Mouse (Mus musculus): ENCODE data around the gene Rbp7.
A peak's percentile ranks its signal among the peaks of the same experiment; 100 is the strongest.
"Not testable (repeated sequence)": the region's sequence is repeated elsewhere in the genome, so short reads cannot be mapped to it uniquely, and the experiment has no call there.

Gene Rbp7

DNA sequence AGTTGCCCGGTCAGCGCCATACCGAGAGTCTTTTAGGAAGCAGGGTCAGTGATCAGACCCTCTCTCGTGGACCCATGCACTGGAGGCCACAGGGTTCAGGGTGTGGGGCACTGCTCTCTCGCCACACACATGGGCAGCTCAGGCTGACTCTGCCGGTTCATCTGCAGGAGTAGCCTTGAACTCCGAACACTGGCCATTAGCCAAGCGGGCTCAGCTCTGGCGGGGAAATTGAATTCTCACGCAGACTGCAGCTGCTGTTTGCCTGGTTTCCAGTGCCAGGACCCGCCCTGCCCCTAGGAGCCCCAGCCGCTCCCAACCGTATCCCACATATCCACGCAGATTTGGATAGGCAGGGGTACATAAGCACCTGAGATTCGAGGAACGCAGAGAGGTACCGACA lies 515 bp downstream of the Rbp7 start:
- peak in 1 of 2 experiments; percentile 28 for DNase-seq

DNA sequence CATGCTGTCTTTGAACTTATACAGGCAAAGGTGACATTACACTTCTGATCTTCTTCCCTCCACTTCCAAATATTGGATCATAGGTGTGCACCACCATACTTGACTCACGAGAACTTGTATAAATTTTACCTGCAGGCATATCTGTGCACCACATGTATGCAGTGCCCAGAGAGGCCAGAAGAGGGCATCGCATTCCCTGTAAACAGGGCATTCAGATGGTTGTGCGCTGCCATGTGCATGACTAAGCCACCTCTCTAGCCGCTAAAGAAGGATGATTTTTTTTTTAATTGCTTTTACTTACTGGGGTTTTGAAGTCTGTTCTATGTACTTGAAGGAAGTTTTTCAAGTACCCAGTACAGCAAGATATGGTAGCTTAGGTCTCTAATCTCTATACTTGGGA lies 1.1 kb downstream of the Rbp7 start:
- peak in 1 of 2 experiments; percentile 64 for DNase-seq

DNA sequence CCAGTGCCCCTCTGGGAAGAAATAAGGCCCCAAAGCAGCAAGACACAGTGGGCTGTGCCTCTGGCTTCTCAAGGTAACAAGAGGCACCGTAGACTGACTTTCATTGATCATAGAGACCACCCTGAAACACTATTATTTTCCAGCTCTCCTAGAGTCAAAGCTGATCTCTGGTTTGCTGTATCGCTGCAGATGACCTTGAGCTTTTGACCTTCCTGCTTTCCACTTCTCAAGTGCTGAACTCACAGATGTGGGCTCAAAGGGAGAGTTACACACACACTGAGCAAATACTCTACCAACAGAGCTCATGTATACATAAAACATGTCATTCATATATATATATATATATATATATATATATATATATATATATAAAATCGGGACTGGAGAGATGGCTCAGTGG lies 4.1 kb downstream of the Rbp7 start:
- no peak for DNase-seq

DNA sequence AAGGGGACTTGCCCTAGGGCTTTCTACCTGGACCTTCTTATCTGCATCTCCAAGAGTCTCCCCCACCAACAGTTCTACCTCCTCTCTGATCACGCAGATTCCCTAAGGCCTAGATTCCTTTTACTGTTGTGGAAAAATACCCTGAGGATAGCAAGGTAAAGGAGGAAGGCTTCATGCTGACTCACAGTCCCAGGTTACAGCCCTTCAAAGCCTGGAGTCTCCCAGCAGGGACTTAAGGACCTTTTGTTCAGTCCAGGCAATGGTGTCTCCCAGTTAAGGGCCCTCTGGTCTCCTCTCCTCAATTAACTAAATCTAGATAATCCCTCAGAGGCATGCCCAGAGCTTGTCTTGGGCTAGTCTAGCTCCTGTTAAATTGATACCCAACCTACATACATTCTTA lies 8.5 kb downstream of the Rbp7 start:
- DNase-seq: no peak

DNA sequence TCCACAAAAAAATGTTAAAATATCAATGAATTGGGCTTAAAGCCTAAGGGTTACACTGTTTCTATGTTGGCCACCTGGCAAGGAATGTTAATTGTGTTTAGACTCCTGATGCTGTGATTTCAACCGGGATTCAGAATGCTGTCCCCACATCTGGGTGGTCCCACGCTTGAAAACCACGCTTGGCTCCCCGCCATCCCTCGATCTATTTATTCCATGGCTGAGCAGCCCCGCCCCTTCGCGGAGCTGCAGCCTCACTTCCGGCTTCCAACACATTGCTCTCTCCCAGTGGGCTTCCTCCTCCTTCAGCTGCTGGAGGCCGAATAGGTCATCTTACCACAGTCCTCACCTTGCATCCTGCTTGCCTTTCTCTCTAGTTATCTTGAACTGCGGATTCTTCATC lies 8.9 kb downstream of the Rbp7 start:
- DNase-seq: peak in 1 of 2 experiments; percentile 28

DNA sequence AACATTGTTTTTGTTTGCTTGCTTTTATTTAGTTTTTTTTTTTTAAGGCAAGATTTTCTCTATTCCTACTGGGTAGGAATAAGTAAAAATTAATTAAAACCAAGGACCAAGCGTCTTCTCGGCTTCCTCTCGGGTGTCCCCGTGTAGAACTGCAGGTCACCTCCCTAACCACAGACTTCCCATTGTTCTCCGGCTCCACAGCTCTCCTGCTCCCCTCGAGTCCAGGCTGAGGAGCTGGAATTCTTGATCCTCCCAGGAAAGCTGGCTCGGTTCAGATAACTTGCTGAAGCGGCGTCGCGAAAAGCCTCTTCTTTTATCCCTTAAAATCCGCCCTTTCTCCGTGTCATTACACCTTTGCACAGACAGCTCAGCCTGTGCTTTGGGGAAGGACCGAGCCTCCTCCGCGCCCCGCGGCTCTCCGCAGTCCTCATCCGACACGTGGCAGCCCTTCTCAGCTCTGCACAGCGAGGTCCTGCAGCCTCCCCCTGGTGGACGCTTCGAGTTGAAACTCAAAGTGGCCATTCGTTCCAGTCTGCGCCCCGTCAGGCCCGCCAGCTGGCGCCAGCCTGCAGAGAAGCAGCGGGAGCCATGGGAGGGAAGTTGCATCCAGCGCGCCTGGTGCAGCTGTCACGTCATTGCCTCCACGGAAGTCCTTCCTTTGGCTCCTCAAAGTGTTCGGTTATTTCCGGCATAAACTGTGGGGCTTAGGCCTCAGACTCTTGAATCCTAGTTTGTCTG lies 9.6 kb downstream of the Rbp7 start:
- DNase-seq: peak; percentile 88 to 91

DNA sequence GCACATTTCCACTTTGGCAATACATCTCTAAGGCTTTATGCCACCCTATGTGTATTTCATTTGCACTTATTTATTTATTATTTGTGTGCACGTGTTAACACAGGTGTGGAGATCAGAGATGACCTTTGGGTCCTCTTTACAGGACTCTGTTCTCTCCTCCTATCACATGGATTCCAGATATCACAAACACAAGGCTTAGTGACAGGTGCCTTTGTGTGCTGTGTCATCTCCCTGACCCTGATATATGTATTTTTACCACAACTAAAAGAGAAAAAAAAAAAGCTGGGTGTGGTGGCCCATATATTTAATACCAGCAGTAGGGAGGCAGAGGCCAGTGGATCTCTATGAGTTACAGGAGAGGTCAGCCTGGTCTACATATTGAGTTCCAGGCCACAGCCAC lies 10.3 kb downstream of the Rbp7 start:
- DNase-seq: no peak

DNA sequence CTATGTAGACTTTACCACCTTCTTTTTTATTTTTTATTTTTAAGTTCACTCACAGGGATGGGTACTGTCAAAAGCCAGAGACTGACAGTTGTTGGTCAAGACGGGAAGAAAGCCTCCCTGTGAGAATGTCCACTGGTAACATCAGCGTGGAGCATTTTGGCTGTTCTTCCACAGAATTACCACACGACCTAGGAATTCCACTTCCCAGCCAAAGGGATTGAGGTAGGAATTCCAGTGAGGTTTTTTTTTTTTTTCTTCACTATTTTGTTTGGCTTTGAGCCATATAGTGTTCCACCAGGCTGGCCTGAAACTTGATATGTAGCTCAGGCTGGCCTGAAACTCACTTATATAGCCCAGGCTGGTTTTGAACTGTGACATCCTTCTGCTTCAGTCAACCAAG lies 12.3 kb downstream of the Rbp7 start:
- no peak for DNase-seq

DNA sequence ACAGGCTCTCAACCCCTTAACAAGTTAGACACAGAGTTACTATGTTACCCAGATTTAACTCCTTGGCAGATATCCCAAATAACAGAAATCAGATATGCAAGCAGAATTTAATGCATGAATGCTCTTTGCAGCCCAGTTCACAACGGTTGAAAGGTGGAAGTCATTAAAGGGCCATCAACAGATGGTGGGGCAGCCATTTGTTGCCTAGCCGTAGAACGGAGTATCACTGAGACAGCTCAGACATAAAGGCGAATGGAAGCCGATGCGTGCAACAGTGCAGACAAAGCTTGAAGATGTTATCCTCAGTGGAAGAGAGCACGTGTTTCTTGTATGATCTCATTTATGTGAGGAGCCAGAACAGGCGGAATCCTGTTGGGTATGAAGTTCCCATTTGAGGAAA lies 14.2 kb downstream of the Rbp7 start:
- DNase-seq: no peak

DNA sequence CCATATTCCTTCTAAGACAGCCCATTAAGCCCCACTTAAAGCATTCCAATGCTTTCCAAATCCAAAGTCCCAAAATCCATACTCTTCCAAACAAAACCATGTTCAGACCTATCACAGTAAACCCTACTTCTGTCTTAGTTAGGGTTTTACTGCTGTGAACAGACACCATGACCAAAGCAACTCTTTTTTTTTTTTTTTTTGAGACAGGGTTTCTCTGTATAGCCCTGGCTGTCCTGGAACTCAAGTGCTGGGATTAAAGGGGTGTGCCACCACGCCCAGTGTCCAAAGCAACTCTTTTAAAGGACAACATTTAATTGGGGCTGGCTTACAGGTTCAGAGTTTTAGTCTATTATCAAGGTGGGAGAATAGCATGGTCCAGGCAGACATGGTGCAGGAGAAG lies 22.9 kb downstream of the Rbp7 start:
- DNase-seq: not testable (repeated sequence)

DNA sequence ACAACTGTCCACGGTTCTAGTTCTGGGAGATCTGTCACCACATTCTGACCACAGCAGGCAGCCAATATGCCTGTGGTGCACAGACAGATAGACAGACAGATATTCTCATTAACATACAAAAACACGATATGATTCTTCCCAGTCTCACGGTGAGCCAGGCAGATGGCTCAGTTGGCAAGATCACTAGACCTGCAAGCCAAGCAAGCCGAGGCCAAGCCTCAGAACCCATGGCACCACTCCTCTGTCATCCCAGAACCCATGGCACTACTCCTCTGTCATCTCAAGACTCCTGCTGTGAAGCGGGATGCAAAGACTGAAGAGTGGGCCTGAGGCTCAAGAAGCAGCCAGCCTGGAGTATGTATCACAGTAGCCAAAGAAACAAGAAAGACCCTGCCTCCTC lies 25.2 kb downstream of the Rbp7 start:
- DNase-seq: no peak

DNA sequence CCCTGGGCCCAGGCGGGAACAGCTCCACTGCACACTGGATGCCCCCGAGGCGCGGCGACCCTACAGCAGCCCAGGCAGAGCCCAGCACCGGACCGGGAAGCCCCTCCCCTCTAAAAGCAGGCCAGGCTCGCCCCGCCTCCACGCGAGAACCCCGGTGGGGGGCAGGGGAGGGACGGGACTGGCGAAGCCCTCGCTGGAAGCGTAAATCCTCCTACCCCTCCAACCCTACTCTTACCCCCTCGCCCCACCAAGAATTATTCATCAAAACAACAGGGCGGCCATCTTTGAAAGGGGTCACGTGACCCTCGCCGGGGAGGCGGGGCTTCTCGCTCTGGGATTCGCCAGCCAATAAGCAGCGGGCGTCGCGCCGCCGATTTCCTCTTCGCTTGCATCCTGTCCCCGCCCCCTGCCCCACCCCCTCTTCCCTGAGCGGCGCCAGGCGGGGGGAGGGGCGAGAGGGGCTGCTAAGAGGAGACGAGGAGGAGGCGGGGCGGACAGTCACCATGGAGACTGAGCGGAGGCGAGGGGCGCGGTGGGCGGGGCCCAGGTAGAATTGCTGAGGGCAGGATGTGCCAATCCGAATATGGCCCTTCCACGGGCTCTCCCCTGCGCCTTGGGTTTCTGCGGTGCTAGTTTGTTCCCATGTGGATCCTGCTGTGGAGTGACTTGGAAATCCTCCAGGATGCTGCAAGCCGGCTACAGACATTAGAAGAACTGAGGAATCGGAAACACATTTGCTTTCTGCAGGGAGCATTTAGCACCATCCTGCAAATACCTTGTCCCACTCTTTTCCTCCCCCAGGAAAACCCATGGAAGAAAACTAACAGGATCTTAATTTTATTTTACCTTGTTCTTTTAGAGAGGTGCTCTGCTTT lies 28.2 kb downstream of the Rbp7 start, which contains the start of gene Ube4b:
TSS of gene Ube4b (minus strand) at position 425 of the 875 bp plus-strand sequence.
- peak; percentile 95 to 97 for DNase-seq

DNA sequence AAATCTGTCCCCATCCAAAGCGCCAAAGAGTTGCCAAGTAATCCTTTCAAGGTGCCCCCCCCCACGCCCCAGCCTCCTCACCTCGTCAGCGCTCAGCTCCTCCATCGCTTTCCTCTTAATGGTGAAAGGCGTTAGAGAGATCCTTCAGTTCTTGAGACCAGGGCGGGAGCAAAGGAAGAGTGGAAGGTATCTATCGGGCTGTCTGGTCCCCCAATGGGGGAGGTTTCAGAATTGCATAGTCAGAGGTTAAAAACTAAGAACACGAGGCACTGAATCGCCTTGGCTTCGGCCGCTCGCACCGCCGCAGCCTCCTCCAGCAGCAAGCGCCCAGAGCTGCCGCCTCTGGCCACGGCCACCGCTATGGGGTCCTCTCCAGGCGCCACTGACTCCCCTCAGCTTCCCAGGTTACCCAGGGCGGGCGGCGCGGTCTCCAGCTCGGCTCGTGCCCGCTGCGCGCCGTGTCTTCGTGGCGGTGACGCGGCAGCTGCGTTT lies 28.9 kb downstream of the Rbp7 start:
- DNase-seq: peak in 1 of 2 experiments; percentile 44

DNA sequence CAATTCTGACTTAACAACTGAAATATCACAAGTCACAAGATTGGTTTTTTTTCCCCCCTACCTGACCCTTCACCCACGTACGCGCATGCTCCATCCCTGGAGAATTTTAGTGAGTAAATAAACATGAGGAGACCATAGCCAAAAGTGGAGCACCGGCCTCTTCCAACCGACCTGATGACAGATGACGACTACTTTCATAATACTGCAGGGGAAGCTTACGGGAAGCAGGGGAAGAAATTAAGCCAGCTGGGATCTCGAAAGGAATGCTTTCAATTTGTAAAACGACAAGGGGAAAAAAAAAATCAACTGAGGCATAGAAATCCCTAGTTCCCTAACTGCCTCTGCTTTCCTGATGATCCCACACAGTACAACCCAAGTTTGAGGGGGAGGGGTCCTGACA lies 30.0 kb downstream of the Rbp7 start:
- DNase-seq: no peak

DNA sequence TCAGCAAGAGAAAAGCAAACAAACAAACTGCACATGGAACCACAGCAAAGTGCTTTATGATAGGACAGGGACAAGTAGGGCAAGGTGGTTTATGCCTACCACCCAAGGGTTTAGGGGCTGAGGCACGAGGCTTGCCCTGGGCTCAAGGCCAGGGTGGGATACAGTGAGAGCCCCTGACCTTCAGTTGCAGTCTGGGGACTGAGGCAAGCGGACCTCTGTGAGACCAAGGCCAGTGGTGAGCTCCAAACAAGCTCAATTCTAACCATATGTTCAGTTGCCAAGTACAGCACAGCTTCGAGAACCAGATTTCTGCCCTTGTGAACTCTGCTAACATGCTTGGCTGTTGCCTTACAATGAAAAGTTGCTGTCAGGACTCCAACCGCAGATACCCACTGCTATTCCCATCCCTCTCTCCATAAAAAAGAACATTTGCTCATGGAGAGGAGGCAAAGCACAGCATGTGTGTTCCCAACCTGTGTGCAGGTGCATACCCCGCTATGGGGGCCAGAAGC lies 36.9 kb downstream of the Rbp7 start:
- no peak for DNase-seq

DNA sequence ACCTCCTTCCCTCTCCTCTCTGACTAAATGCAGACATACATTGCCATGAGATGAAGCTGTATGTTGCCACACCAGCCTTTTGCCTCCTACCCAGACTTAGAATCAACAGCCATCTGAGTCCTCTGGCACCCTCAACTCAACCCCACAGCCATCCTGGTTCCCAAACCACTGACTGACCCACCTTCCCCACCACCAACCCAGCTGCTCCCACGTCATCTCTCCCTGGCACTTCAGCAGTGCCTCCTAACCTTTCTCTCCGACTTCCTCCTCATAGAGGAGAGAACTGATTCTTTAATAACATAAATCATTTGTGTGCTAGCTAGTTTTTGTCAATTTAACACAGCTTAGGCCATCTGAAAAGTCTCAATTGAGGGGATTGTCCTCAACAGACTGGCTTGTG lies 37.8 kb downstream of the Rbp7 start:
- DNase-seq: no peak

DNA sequence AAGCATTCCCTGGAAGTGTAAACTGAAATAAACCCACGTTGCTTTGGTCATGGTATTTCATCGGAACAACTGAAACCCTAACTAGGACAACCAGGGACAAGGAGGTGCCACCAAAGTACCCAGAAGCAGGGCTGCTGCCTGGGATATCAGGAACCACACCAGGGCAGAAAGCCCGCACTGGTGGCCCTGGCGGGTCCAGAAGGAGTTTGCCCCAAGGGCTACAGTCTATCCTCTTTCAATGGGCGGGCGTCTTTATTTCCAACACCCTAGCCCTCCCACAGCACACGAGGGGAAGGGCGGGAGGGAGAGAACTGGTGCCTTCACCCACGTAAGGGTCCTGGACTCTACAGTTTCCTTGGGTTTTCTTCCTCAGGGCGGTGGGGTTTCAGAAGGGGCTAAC lies 38.4 kb downstream of the Rbp7 start:
- no peak for DNase-seq

DNA sequence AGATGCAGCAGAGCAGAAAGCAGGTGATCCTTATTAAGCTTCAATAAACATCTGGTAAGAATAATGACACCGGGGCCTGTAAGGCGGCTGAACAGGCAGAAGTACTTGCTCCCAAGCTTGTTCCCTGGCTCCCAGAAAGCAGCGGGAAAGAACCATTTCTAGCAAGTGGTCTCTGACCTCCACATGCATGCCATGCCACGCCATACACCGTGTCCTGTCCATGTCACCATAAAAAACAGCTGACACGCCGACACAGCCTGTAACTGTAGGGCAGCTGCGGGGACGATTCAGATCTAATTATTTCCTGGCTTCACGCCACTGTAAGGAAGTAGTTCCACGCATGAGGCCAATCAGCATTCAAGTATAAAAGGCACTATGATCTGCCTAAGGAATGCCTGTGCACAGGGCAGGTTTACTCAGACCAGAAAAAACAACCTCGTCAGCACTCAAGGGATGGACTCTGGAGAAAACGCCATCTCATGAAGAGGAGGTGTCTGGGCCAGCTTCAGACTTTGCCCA lies 39.1 kb downstream of the Rbp7 start:
- DNase-seq: peak; percentile 71 to 84

DNA sequence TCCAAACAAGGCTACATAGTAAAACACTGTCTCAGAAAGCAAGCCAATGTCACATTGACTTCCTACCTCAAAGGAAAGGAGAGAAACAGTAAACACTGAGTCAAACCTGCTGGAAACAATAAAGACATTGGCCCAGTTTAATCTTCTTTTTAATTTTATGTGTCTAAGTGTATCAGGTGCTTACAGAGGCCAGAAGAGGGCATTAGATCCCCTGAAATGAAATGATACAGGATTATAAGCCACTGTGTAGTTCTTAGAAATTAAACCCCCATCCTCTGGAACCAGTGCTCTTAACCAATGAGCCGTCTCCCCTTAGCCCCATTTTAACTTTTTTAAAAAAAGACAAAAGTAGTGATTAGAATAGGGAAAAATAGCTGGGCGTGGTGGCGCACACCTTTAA lies 40.5 kb downstream of the Rbp7 start:
- DNase-seq: no peak

DNA sequence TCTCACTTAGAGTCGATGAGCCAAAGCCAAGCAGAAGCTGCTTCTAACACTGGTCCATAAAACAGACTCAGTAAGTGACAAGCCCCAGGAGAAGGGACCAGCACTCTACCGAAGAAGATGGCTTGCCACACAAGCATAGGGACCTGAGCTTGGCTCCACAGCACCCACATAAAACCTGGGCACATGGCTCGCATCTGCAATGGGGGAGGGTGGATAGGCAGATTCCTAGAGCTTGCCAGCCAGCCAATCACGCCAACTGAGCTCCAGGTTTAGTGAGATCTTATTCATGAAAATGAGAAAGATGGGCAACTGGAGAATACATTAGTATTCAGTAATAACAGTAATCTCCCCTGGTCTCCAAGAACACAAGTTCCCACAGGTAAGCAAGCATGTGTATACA lies 45.0 kb downstream of the Rbp7 start:
- DNase-seq: no peak

DNA sequence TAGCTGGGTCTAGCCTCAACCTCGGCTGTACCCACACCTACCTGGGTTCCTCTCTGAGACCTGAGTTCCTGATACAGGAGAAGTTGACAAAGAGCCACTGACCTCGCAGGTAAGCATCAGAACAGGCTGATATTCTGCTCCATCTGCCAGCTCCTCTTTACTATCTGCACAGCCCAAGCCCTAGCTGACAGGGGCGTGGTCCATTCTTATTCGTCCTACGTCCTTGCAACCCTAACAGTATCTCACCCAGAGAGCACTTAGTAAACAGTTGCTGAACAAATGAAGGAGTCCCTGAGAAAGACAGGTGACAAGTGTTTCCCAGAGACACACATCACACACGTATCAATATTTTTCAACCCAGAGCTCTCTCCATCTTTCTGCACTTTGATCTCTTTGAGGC lies 46.4 kb downstream of the Rbp7 start:
- DNase-seq: no peak

DNA sequence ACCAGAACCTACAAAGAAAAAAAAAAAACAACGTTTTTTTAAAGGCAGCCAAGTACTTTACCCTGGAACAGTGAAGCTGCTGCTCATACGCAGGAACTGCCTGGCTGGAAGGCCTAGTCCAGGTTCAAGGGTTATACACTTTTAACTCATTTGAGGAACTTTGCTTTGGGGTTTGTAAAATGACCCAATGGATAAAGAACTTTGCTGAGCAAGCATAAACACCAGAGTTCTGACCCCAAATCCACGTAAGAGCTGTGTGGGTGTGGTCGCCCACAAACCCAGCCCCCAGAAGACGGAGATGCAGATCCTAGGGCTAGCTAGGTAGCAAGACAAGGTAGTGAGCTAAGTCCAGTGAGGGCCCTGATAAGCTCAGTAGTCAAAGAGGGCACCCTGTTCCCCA lies 47.3 kb downstream of the Rbp7 start:
- DNase-seq: peak; percentile 57 to 70

DNA sequence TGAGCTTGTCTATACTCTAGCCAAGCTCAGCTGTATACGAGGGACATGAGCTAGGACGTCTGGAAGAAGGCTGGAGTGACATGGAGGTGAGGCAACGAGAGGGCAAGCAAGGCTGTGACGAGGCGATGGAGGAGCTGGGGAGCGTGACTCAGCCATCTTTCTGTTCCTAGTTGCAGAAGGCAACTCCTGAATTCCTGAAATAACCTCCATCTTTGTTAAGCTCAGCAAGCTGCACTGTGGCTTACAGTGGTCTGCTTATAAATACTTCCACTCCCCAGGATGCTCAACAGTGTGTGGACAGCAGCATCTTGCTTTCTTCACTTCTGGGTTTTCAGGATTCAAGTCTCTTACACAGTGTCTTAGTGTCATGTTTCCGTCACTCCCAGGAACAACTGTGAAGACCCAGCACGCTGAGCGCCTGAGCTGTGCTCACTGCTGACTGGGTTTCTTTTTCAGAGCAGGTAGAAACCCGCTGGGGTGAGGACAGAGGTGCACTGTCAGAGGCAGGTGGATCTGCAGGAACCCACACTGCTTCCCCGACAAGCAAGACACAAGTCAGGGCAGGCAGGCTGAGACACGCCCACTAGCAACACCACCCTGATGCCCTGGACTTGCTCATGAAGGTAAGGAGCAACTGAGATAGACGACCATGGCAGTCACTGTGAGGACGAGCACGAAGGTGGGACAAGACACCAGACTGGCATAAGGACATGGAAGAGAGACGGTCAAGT lies 48.9 kb downstream of the Rbp7 start:
- no peak for DNase-seq

All from kidney, adult 8-10 months (tissue).